Mouse (Mus musculus): Measurements from ENCODE around the gene Pex14. TPM values are rescaled to one million over a fixed set of nuclear protein-coding genes. Genes with fewer than 3 reads are reported as not detected.

Gene Pex14
- polyA plus RNA-seq, 1 experiment from 2014 or later = 42.9 TPM

GRCm38 (mm10) chr4:148960011-148960410, 139.7 kb downstream of the Pex14 start:
- ATAC-seq (ENCODE audit: low FRiP score, low TSS enrichment) (0 out of 2 replicates have a peak, but pooled peaks have one; percentile 24), DNase-seq (ENCODE audit: low spot score) (no peak)
- WGBS = 61% methylated on average over 12 of the region's 12 CpGs
- Histone ChIP-seq H3K4me3 (ENCODE audit: low read depth, low read length) (no peak overlapping the region), H3K36me3 (ENCODE audit: control insufficient read depth, insufficient read depth, low read length) (peaks cover 12% of the 10 kb centered on the region; the same call in 1 of the 2 replicates), H3K27ac (replicated peaks) (peak overlapping the region; percentile 90), H3K27me3 (ENCODE audit: control insufficient read depth, insufficient read depth, low read length) (no peaks in the 10 kb centered on the region), H3K4me1 (replicated peaks; ENCODE audit: control insufficient read depth, insufficient read depth) (peaks cover 3% of the 10 kb centered on the region; the same call in 1 of the 2 replicates), H3K9ac (ENCODE audit: low read length) (0 out of 2 replicates have a peak overlapping the region, but pooled peaks have one; percentile 8), H3K9me3 (ENCODE audit: control insufficient read depth, low read length) (no peaks in the 10 kb centered on the region), H3K4me2 (replicated peaks; ENCODE audit: low read depth) (no peak overlapping the region)
- TF ChIP-seq CTCF (IDR thresholded peaks at IDR 0.05; ENCODE audit: low read depth) (peak; percentile 36), EP300 (optimal IDR thresholded peaks at IDR 0.05) (no peak)

DNA sequence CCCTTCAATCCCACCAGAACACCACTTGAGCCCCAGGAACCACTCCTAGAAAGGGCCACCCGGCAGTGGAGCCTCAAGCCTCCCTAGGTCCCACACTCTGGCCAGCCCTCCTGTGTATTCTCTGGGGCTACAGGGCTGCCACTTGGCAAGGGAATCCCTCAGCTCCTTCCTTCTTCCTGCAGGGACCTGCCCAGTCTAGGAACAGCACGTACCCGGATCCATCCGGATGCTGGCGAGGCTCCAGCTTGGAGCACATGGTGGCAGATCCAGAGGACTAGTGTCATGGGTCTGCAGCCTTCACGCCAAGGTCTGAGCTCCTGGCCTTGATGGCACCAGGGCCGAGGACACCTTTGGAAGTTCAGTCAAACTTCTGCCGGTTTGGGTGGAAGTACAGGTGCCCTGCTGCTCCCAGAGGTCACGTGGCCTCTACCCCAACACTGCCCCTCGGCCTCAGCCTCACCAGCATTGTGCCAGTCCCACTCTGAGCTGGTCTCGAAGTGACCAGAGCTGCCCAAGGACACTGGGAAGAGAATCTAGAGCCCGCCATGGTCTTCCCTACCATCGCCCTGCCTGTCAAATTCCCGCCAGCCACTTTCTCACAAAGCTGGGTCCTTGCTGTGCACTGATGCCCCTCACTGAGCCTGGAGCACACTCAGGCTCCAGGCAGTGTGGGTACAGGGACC, 144.4 kb downstream of the Pex14 start:
- no peak overlapping the region for H3K4me2 ChIP-seq (replicated peaks; ENCODE audit: low read depth)
- peak; percentile 63 for DNase-seq (ENCODE audit: low spot score)
- TF ChIP-seq EP300 (optimal IDR thresholded peaks at IDR 0.05) (peak; percentile 80), CTCF (IDR thresholded peaks at IDR 0.05; ENCODE audit: low read depth) (no peak)
- H3K4me3 ChIP-seq (ENCODE audit: low read depth, low read length) = no peak overlapping the region
- no peak overlapping the region for H3K9ac ChIP-seq (ENCODE audit: low read length)
- H3K36me3 ChIP-seq (ENCODE audit: control insufficient read depth, insufficient read depth, low read length) = peaks cover 10% of the 10 kb centered on the region; the same call in 1 of the 2 replicates
- H3K27ac ChIP-seq (replicated peaks) = peak overlapping the region; percentile 89
- 64% methylated on average over 14 of the region's 14 CpGs for WGBS
- no peaks in the 10 kb centered on the region for H3K9me3 ChIP-seq (ENCODE audit: control insufficient read depth, low read length)
- peak; percentile 67 for ATAC-seq (ENCODE audit: low FRiP score, low TSS enrichment)
- no peaks in the 10 kb centered on the region for H3K27me3 ChIP-seq (ENCODE audit: control insufficient read depth, insufficient read depth, low read length)
- peaks cover 4% of the 10 kb centered on the region; the same call in 1 of the 2 replicates for H3K4me1 ChIP-seq (replicated peaks; ENCODE audit: control insufficient read depth, insufficient read depth)

GRCm38 (mm10) chr4:148952328-148953222, 147.1 kb downstream of the Pex14 start:
- WGBS = 35% methylated on average over 47 of the region's 69 CpGs
- 0 out of 2 replicates have a peak overlapping the region, but pooled peaks have one; percentile 18 for H3K27ac ChIP-seq (replicated peaks)
- H3K27me3 ChIP-seq (ENCODE audit: control insufficient read depth, insufficient read depth, low read length) = no peaks in the 10 kb centered on the region
- H3K4me1 ChIP-seq (replicated peaks; ENCODE audit: control insufficient read depth, insufficient read depth) = 0 out of 2 replicates have a peak, but pooled peaks cover 6% of the 10 kb centered on the region
- H3K4me2 ChIP-seq (replicated peaks; ENCODE audit: low read depth) = peak overlapping the region; percentile 25
- no peaks in the 10 kb centered on the region for H3K9me3 ChIP-seq (ENCODE audit: control insufficient read depth, low read length)
- H3K36me3 ChIP-seq (ENCODE audit: control insufficient read depth, insufficient read depth, low read length) = peaks cover 21% of the 10 kb centered on the region
- DNase-seq (ENCODE audit: low spot score) = no peak
- peak overlapping the region; percentile 18 for H3K4me3 ChIP-seq (ENCODE audit: low read depth, low read length)
- TF ChIP-seq EP300 (optimal IDR thresholded peaks at IDR 0.05) (no peak), CTCF (IDR thresholded peaks at IDR 0.05; ENCODE audit: low read depth) (no peak)
- ATAC-seq (ENCODE audit: low FRiP score, low TSS enrichment) = no peak
- no peak overlapping the region for H3K9ac ChIP-seq (ENCODE audit: low read length)

- peak; percentile 17; the same call in 1 of the 2 replicates for TF ChIP-seq CTCF (IDR thresholded peaks at IDR 0.05; ENCODE audit: low read depth)
- no peak for TF ChIP-seq EP300 (optimal IDR thresholded peaks at IDR 0.05)
- no peaks in the 10 kb centered on the region for H3K9me3 ChIP-seq (ENCODE audit: control insufficient read depth, low read length)
- 34% methylated on average over 43 of the region's 44 CpGs for WGBS
- 0 out of 2 replicates have a peak, but pooled peaks cover 6% of the 10 kb centered on the region for H3K4me1 ChIP-seq (replicated peaks; ENCODE audit: control insufficient read depth, insufficient read depth)
- no peaks in the 10 kb centered on the region for H3K27me3 ChIP-seq (ENCODE audit: control insufficient read depth, insufficient read depth, low read length)
- no peak overlapping the region for H3K27ac ChIP-seq (replicated peaks)
- H3K4me2 ChIP-seq (replicated peaks; ENCODE audit: low read depth) = peak overlapping the region; percentile 25
- DNase-seq (ENCODE audit: low spot score) (no peak), ATAC-seq (ENCODE audit: low FRiP score, low TSS enrichment) (no peak)
- H3K36me3 ChIP-seq (ENCODE audit: control insufficient read depth, insufficient read depth, low read length) = peaks cover 21% of the 10 kb centered on the region
- peak overlapping the region; percentile 18; the same call in 1 of the 2 replicates for H3K4me3 ChIP-seq (ENCODE audit: low read depth, low read length)
- no peak overlapping the region for H3K9ac ChIP-seq (ENCODE audit: low read length)
Observed at GRCm38 (mm10) chr4:148951821-148952291, 147.8 kb downstream of the Pex14 start.

DNA sequence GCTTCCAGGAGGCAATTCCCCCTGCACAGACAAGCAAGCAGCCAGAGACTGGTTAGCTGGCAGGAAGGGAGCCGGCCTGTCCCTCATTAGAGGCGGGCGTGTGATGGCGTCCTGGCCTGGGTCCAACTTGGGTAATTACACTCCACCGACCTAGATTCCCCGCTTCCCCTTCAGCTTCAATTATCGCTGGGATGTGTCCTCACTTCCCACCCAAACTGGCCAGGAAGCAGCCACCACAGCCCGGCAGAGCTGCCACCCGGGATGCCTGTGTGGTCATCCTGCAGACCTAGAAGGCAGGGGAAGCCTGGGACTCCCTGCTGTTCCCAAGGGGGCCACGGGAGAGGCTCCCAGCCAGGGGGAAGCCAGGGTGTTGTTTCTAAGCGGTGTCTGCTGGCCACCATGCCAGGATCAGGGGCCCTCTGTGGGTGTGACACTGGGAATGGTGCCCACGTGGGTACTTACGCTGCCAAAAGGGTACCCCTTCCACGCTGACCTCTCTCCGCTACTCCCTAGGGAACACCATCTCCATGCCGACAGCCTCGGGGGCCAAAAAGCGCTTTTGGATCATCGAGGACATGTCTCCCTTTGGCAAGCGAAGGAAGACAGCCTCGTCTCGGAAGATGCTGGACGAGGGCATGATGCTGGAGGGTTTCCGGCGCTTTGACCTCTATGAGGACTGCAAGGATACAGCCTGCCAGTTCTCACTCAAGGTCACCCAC, 148.6 kb downstream of the Pex14 start:
- WGBS = 50% methylated on average over 25 of the region's 25 CpGs
- no peak overlapping the region for H3K9ac ChIP-seq (ENCODE audit: low read length)

More for the DNA sequence above, 148.6 kb downstream of the Pex14 start:
- DNase-seq (ENCODE audit: low spot score) = peak; percentile 49
- H3K4me3 ChIP-seq (ENCODE audit: low read depth, low read length) = no peak overlapping the region
- H3K36me3 ChIP-seq (ENCODE audit: control insufficient read depth, insufficient read depth, low read length) = peaks cover 23% of the 10 kb centered on the region
- H3K4me1 ChIP-seq (replicated peaks; ENCODE audit: control insufficient read depth, insufficient read depth) = 0 out of 2 replicates have a peak, but pooled peaks cover 6% of the 10 kb centered on the region
- TF ChIP-seq CTCF (IDR thresholded peaks at IDR 0.05; ENCODE audit: low read depth) (no peak), EP300 (optimal IDR thresholded peaks at IDR 0.05) (no peak)
- H3K27ac ChIP-seq (replicated peaks) = peak overlapping the region; percentile 61; the same call in 1 of the 2 replicates
- no peaks in the 10 kb centered on the region for H3K27me3 ChIP-seq (ENCODE audit: control insufficient read depth, insufficient read depth, low read length)
- no peaks in the 10 kb centered on the region for H3K9me3 ChIP-seq (ENCODE audit: control insufficient read depth, low read length)
- no peak for ATAC-seq (ENCODE audit: low FRiP score, low TSS enrichment)
- no peak overlapping the region for H3K4me2 ChIP-seq (replicated peaks; ENCODE audit: low read depth)

Data from stomach, postnatal 0 days (tissue).